Mouse (Mus musculus) midbrain, embryonic 16.5 days (tissue): Measurements from ENCODE around the gene Hist1h2bm. TPM values are rescaled to one million over a fixed set of nuclear protein-coding genes. Genes with fewer than 3 reads are reported as not detected.
"Not testable (repeated sequence)": the region's sequence is repeated elsewhere in the genome, so short reads cannot be mapped to it uniquely, and the experiment has no call there.

Source experiments
- ATAC-seq: fragments of 200-750 bp; cut with Nextera tagmentation; 2 replicates; pipeline ENCODE4 v1.8.0; 2017; ENCODE audit warnings: moderate TSS enrichment
- H3K27ac ChIP-seq: fragments of 300-500 bp; sonication (generic); 2 replicates; pipeline ENCODE4 v1.5.1; 2014; ENCODE audit warnings: mild to moderate bottlenecking, low read length, mixed read lengths
- H3K27me3 ChIP-seq: fragments of 300-500 bp; sonication (generic); 2 replicates; pipeline ENCODE4 v1.6.1; 2014; ENCODE audit warnings: low read depth, low read length, mixed read lengths; ENCODE audit not compliant: control insufficient read depth, insufficient read depth
- H3K36me3 ChIP-seq: fragments of 300-500 bp; sonication (generic); 2 replicates; pipeline ENCODE4 v1.6.1; 2014; ENCODE audit warnings: mild to moderate bottlenecking, low read length, moderate library complexity, mixed read lengths; ENCODE audit not compliant: control insufficient read depth, insufficient read depth
- H3K4me1 ChIP-seq: fragments of 300-500 bp; sonication (generic); 2 replicates; pipeline ENCODE4 v1.6.1; 2014; ENCODE audit warnings: mild to moderate bottlenecking, low read length, mixed read lengths; ENCODE audit not compliant: control insufficient read depth, insufficient read depth
- H3K4me2 ChIP-seq: fragments of 300-500 bp; sonication (generic); 2 replicates; pipeline ENCODE4 v1.6.1; 2014; ENCODE audit warnings: mild to moderate bottlenecking, low read length, mixed read lengths
- H3K4me3 ChIP-seq: fragments of 300-500 bp; sonication (generic); 2 replicates; pipeline ENCODE4 v1.5.1; 2014; ENCODE audit warnings: low read depth, mild to moderate bottlenecking, low read length, moderate library complexity, mixed read lengths
- H3K9ac ChIP-seq: fragments of 300-500 bp; sonication (generic); 2 replicates; pipeline ENCODE4 v1.6.1; 2014; ENCODE audit warnings: low read depth, low read length, mixed read lengths
- H3K9me3 ChIP-seq: fragments of 300-500 bp; sonication (generic); replicated peaks from 2 replicates; pipeline ENCODE4 v1.6.1; 2014; ENCODE audit warnings: mild to moderate bottlenecking, low read length, mixed read lengths; ENCODE audit not compliant: control insufficient read depth, poor library complexity, severe bottlenecking
- WGBS: fragments of 180-500 bp; shearing (Covaris S2); extraction: QIAGEN DNeasy Blood & Tissue Kit; methylation state at CpG from one replicate; pipeline ENCODE4 v1.1.7; 2014; 5-methylcytosine and 5-hydroxymethylcytosine counted together
- polyA plus RNA-seq: library from polyadenylated mRNA; unstranded; fragments of >200 nt; fragmentation: Nextera tagmentation; extraction: Ambion mirVana; gene quantifications from 2 replicates; pipeline ENCODE4 v1.2.1, GENCODE M21; 2015

Gene Hist1h2bm
- 1.2 and 1.4 TPM in 2 replicates for polyA plus RNA-seq

- not testable (repeated sequence) for H3K27me3 ChIP-seq, H3K9me3 ChIP-seq, H3K36me3 ChIP-seq
- peak within 1 kb of the TSS; percentile 58 for H3K9ac ChIP-seq
- peak within 1 kb of the TSS; percentile 67 for H3K4me2 ChIP-seq
- peak within 1 kb of the TSS; percentile 45 for H3K4me3 ChIP-seq
- H3K4me1 ChIP-seq = peaks cover 20% of the 10 kb centered on the region
- under 1% methylated on average over 37 of the region's 37 CpGs for WGBS
- ATAC-seq = peak; percentile 98
- H3K27ac ChIP-seq = peak within 1 kb of the TSS; percentile 82
These were observed at the start of gene Hist1h2bm for GRCm38 (mm10) chr13:21721757-21722372. Gene Hist1h2bm, plus strand, starts transcription at chr13:21722044.

- 90% methylated on average over 2 of the region's 2 CpGs for WGBS
- no peak for ATAC-seq
- no peaks in the 10 kb centered on the region for H3K9me3 ChIP-seq
- H3K9ac ChIP-seq = no peak within 1 kb of the TSS
- no peaks in the 10 kb centered on the region for H3K4me1 ChIP-seq
- no peak within 1 kb of the TSS for H3K4me3 ChIP-seq
- no peaks in the 10 kb centered on the region for H3K36me3 ChIP-seq
- no peak within 1 kb of the TSS for H3K4me2 ChIP-seq
- no peak within 1 kb of the TSS for H3K27ac ChIP-seq
- no peaks in the 10 kb centered on the region for H3K27me3 ChIP-seq
These were observed 44.5 kb upstream of the Hist1h2bm start, which contains the start of gene Olfr1360 for GRCm38 (mm10) chr13:21677305-21677704. Gene Olfr1360, minus strand, starts transcription at chr13:21677405.

DNA sequence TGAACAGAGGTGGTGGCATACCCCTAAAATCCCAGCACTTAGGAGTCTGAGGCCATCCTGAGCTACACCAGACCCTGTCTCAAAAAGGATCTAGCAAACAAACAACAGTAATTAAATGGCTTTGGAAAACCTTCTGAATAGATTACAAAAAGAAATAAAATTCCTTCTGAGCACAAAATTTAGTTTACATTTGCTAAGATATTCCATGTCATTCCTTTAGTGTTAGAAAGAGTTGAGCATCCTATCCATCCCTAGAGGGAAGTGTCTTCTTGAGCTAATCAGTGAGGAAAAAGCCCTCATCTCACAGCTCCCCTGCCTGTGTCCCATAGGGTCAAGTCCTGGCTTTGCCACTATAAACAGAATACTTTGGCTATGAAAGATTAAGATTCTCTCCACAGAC, 24.0 kb upstream of the Hist1h2bm start, which contains the start of gene Olfr1359:
Gene Olfr1359, plus strand, starts transcription at position 301 of the 400 bp plus-strand sequence.
- Histone ChIP-seq H3K36me3 (no peaks in the 10 kb centered on the region), H3K4me1 (no peaks in the 10 kb centered on the region), H3K27ac (no peak within 1 kb of the TSS), H3K9me3 (no peaks in the 10 kb centered on the region), H3K4me3 (no peak within 1 kb of the TSS), H3K4me2 (no peak within 1 kb of the TSS), H3K9ac (no peak within 1 kb of the TSS), H3K27me3 (no peaks in the 10 kb centered on the region)
- no peak for ATAC-seq

- no peak for ATAC-seq
- WGBS = 71% methylated on average over 4 of the region's 4 CpGs
- Histone ChIP-seq H3K36me3 (no peaks in the 10 kb centered on the region), H3K4me2 (no peak overlapping the region), H3K4me3 (no peak overlapping the region), H3K27me3 (no peaks in the 10 kb centered on the region), H3K27ac (no peak overlapping the region), H3K4me1 (peaks cover 3% of the 10 kb centered on the region; the same call in 1 of the 2 replicates), H3K9ac (no peak overlapping the region), H3K9me3 (no peaks in the 10 kb centered on the region)
These were observed 15.2 kb upstream of the Hist1h2bm start for GRCm38 (mm10) chr13:21706669-21707068.

- H3K27me3 ChIP-seq = no peaks in the 10 kb centered on the region
- peak overlapping the region; percentile 43 for H3K4me2 ChIP-seq
- H3K9me3 ChIP-seq = no peaks in the 10 kb centered on the region
- no peaks in the 10 kb centered on the region for H3K36me3 ChIP-seq
- peak overlapping the region; percentile 73 for H3K27ac ChIP-seq
- H3K4me3 ChIP-seq = peak overlapping the region; percentile 60
- ATAC-seq = peak; percentile 89
- peaks cover 8% of the 10 kb centered on the region for H3K4me1 ChIP-seq
- under 1% methylated on average over 32 of the region's 32 CpGs for WGBS
- peak overlapping the region; percentile 56 for H3K9ac ChIP-seq
These were observed 11.7 kb upstream of the Hist1h2bm start for GRCm38 (mm10) chr13:21710031-21710711.

- Histone ChIP-seq H3K36me3 (no peaks in the 10 kb centered on the region), H3K27me3 (no peaks in the 10 kb centered on the region), H3K9ac (peak overlapping the region; percentile 52), H3K9me3 (no peaks in the 10 kb centered on the region), H3K4me1 (peaks cover 13% of the 10 kb centered on the region), H3K27ac (no peak overlapping the region), H3K4me2 (peak overlapping the region; percentile 61), H3K4me3 (peak overlapping the region; percentile 60)
- WGBS = 1% methylated on average over 22 of the region's 22 CpGs
- peak; percentile 90 for ATAC-seq
These were observed 10.9 kb upstream of the Hist1h2bm start for GRCm38 (mm10) chr13:21710821-21711525.

- Histone ChIP-seq H3K4me2 (peak overlapping the region; percentile 61), H3K4me1 (peaks cover 13% of the 10 kb centered on the region), H3K9ac (peak overlapping the region; percentile 52; the same call in 1 of the 2 replicates), H3K27ac (no peak overlapping the region), H3K36me3 (no peaks in the 10 kb centered on the region), H3K27me3 (no peaks in the 10 kb centered on the region), H3K9me3 (no peaks in the 10 kb centered on the region), H3K4me3 (peak overlapping the region; percentile 60)
- ATAC-seq = no peak
- 22% methylated on average over 4 of the region's 4 CpGs for WGBS
These were observed 10.1 kb upstream of the Hist1h2bm start for GRCm38 (mm10) chr13:21711698-21712097.

DNA sequence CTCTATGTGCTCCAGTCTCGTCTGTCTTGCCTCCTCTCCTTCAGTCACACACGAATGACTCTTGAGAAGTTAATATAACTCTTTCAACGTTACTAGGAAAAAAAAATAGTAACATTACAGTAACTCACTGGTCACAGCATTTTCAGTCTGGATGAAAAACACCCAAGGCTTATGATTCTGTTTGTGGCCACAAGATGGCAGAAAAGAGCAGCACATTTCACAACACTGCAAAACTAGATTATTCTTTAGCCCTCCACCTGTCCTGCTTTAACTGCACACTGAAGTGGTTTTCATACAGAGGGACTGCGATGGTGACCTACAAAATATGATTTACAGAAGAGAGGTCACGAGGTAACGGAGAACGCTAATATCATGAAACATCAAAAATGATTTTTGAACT, 7.1 kb upstream of the Hist1h2bm start:
- no peaks in the 10 kb centered on the region for H3K9me3 ChIP-seq
- no peaks in the 10 kb centered on the region for H3K27me3 ChIP-seq
- 1% methylated on average over 7 of the region's 7 CpGs for WGBS
- no peak overlapping the region; the same call in 1 of the 2 replicates for H3K9ac ChIP-seq
- ATAC-seq = no peak
- H3K4me2 ChIP-seq = peak overlapping the region; percentile 95
- H3K36me3 ChIP-seq = no peaks in the 10 kb centered on the region
- peaks cover 26% of the 10 kb centered on the region for H3K4me1 ChIP-seq
- H3K27ac ChIP-seq = no peak overlapping the region
- peak overlapping the region; percentile 49; the same call in 1 of the 2 replicates for H3K4me3 ChIP-seq
